Mouse (Mus musculus) ovary, postnatal 14 days (tissue): ENCODE data around the gene Slc25a42.
A peak's percentile ranks its signal among the peaks of the same experiment; 100 is the strongest.

ENCODE experiments used
- DNase-seq: peaks from one replicate; pipeline ENCODE4 v3.0.0; 2022; ENCODE audit warnings: low spot score

Slc25a42 gene

DNA sequence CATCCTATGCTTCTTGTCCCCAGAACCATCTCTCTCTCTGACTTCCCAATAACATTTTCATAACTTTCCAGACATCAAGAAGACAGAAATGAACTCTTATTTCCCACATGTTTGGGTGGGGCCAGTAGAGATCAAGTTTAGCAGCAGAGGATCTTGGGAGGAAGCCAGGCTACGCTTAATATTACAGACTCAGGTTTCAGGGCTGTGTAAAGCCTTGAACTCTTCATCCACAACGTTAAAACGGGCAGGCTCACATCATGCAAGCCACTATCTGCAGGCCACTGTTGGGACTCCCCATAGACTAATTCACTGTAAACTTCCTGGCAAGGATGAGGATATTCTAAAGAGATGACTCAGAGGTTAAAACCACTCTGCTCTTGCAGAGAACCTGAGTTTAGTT is 2.3 kb upstream of the Slc25a42 start:
- DNase-seq = no peak

DNA sequence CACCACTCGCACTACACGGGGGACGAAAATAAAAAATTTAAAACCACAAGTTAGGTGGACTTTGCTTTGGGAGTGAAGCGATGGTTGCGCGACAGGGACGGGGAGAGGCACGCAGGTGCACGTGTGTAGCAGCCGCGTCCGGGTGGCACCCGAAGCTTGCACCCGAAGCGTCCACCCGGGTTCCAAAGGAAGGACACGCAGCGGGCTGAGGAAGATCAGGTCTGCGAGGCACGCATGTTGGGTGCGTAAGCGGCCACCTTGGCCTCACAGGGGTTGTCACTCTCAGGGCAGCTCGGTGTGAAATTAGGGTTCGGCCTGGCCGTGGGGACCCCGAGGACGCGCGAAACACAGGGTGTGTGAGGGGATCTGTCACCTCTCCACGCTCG is 386 bp downstream of the Slc25a42 start:
- DNase-seq = no peak

DNA sequence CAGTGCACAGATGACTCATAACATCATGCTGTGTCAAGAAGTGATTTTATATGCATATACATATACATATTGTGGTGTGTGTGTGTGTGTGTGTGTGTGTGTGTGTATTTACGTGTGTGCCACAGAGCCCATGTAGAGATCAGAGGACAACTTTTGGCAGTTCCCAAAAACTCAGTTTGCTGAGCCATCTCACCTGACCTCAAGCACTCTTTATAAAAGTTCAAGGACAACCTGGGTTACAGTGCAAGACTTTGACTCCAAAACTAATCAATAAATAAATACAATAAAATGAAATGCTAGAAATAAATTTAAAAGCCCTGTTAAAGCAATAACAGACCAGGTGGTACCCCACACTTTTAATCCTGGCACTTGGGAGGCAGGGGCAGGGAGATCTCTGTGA is 830 bp downstream of the Slc25a42 start:
- DNase-seq = no peak

DNA sequence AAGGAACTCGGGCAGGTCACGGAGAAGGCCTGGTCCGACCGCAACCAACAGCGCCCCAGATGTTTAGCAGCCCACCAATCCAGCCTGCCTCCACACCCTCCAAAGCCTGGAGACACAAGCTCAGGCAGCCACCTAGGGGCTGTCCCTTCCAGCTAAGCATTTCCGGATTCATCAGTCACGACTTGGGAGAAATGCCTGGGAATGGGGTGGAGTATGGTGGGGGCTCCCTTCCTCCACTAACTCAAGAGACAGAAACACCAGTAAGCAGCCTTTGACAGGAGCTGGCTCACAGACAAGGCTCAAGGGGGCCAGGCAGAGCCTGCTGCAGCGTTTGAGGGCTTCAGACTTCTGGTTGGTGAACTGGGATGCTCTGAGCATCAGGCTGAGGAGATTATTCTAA is 1.6 kb downstream of the Slc25a42 start:
- DNase-seq = no peak

DNA sequence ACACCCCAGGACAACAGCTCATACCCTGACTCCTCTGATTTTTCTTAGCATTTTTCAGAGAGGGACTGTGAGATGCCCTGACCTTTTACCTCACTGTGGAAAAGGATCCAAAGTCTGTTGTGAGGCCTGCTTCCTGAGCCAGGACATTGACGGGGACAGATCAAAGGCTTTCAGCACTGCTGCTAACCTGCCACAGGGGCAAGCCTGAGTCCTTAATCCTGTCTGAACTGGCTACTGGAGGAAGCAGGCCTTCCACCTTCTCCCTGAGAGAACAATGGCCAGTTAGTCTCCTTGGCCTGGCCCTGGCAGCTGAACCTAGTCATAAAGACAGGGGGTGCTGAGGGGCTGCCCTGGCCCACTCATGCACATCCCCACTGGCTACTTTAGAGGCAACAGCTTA is 4.0 kb downstream of the Slc25a42 start:
- DNase-seq = no peak

DNA sequence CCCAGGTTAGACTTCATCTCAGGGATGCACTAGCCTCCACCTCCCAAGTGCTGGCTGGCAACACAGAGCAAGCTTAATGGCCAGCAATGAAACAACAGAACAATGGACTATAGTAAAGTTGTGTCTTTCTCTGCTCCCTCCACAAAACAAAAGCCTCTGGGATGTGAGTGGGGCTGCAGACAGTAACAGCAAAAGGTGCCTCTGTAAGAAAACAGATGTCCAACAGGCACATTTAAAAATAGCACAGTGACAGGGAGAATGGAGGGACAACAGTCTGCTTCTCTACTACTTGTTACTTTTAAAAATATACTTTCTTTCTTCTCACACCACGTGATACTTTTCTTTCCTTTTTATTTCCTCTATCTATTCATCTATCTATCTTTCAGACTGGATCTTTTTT is 7.3 kb downstream of the Slc25a42 start:
- DNase-seq = no peak

DNA sequence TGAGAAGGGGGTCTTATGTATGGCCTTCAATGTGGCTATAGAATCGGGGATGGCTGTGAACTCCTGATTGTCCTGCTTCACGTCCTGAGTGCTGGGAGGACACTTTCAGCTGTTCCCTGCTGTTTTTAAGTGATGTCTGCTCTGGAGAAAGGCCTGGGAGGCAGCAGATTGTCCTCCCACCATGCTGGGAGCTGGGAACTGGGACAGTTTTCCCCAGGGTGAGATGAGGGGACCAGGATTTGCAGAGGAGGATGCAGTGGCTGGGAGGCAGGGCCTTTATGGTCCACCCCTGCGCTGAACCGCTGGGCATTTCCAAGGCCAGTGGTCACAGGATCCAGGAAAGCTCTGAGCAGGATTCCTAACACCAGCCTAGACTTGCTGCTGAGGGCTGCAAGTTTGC is 9.0 kb downstream of the Slc25a42 start:
- DNase-seq = no peak

DNA sequence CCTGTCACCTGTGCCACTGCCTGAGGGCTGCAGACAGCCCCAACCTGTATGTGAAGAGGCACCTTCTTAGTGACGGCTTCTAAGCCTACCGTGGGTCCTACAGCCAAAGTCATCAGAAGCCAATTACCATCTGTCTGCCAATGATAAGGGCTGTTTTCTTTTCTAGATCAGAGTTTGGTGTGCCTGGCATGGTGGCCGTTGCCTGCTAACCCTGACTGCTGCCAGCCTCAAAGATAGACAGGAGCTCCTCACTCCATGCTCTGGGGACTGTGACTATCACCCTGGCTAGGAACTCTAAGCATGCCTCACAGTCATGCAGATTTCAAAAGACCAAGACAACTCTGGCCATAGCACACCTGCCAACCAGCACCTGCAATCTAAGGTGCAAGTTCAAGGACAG is 10.7 kb downstream of the Slc25a42 start:
- no peak for DNase-seq

DNA sequence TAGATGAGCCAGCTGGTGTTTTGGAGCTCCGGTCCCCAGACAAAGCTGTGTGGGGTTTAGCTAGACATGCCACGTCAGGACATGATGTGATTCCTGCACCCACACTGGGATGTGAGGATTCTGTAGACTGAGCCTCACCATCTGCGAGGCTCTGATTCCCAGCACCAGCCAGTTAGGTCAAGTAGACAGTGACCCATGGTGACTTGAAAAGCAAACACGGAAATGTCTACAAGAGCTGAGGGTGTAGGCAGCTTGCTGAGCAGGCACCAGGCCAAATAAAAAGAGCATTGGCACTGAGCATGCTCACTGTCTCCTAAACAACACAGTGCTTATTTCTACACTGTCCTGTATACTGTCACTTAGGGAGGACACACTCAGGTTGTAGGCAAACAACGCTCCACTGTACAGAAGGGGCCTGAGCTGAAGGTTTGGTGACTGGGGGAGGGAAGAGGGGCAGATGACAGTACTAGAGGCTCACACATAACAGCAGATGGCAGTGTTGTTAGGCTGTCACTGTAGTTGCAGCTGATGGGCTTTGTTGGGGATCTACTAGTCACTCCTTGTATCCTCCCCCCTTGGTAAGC is 11.9 kb downstream of the Slc25a42 start:
- no peak for DNase-seq

DNA sequence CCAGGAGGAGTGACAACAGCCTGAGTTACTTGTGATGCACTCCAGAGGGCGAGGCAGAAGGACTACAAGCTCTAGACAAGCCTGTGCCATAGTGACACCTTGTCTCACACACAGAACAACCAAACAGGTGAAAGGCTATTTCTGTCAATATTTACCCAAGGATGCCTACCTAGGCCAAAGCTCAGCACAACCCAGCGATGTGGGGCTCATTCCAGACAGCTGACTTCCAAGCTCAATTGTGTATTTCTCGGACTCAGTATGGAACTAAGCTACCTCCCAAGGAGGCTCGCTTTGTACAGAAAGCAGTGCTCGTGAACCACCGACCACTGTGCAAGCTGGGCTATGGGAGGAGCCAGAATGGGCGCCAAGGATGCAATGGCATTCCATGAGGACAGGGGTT is 14.5 kb downstream of the Slc25a42 start:
- no peak for DNase-seq

DNA sequence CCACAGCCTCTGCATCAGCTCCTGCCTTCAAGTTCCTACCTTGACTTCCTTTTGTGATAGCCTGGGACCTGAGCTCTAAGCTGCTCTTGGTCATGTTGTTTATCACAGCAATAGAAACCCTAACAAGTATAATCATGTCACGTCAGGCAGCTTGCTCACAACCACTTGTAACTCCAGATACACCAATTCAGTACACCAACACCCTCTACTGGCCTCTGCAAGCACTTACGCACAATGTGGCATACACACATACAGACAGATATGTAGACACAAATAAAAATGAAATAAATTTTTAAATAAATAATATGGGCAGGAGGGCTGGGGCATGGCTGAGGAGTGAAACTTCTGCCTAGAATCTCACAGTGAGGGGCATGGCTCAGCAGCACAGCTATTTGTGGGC is 16.3 kb downstream of the Slc25a42 start:
- no peak for DNase-seq

DNA sequence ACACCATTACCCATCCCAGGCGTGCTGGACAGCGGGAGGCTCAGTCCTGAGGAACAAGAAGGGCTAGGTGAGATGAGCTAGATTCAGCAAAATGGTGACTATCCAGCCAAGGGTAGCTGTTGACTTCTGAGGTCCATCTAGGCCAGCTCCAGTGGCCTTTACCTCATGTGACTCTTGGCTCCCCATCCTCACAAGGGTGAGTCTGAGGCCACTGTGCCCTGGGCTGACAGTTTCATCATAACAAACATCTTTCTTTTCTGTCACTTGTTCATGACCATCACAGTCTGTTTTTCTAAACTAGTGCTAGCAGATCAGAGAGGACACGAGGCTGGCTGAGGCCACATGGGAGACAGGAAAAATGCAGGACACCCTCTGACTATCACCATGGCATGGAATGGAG is 17.9 kb downstream of the Slc25a42 start:
- DNase-seq = no peak

DNA sequence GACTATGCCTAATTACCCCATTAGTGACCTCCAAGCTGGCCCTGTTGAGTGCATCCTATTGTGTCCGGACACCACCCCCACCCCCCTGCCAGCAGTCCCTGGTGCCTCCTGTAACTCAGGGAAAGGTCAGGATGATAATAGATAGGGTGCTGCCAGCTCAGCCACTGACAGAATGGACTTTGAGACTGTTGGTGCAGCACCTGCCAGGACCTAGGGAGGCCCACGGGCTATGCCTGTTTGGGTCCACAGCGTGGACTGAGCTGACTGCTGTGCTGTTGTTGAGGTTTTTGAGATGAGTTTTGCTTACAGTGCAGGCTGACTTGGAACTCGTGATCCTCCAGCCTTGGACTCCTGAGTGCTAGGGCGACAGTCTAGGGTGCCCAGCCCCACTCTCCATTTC is 18.9 kb downstream of the Slc25a42 start:
- DNase-seq = no peak

DNA sequence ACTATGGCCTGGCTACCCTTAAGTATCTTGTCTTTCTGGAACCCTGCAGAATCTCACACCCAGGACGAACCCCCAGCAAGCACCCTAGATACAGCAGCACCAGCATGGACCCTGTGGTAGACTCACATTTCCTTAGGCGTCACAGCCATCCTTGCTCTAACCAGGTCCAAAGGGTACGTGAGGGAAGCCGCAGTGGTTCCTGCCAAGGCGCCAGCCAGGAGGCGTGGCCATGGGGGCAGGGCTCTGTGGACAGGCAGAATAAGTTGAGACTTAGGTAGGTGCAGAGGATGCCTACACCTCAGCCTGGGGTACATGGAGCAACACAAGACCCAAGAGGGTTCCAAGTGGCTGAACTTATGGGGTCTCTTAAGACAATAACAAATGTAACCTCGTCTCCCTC is 23.4 kb downstream of the Slc25a42 start:
- DNase-seq = no peak

DNA sequence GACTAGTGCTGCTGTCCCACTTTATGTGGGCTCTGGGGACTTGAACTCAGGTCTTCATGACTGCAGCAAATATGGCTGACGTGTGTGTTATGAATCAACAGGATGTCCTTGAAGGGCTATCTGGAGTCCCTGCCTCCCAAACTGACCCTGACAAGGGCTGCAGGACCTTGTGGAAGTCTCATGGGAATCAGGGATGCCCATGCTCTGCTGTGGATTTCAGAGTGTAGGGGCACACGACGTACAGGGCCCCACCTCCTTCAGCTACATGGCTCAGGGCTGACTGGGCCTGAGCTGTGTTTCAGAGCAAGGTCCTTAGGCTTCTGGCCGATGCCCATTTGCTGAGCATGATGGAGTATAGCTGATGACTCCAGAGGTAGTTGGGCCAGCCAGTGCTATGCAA is 28.9 kb downstream of the Slc25a42 start:
- no peak for DNase-seq

DNA sequence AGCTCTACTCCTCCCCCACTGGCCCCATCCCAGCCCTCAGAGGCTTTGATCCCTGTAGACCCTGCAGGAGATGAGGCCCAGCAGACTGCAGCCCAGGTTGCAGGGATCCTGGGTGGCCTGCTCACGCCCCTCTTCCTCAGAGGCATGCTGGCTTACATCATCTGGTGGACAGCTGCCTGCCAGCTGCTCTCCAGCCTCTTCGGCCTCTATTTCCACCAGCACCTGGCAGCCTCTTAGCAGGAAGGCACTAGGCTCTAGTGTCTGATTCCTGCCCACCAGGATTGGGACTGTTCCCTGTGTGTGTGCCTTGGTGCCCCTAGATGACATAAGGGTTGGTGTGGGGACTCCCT is 30.2 kb downstream of the Slc25a42 start:
- DNase-seq = no peak

DNA sequence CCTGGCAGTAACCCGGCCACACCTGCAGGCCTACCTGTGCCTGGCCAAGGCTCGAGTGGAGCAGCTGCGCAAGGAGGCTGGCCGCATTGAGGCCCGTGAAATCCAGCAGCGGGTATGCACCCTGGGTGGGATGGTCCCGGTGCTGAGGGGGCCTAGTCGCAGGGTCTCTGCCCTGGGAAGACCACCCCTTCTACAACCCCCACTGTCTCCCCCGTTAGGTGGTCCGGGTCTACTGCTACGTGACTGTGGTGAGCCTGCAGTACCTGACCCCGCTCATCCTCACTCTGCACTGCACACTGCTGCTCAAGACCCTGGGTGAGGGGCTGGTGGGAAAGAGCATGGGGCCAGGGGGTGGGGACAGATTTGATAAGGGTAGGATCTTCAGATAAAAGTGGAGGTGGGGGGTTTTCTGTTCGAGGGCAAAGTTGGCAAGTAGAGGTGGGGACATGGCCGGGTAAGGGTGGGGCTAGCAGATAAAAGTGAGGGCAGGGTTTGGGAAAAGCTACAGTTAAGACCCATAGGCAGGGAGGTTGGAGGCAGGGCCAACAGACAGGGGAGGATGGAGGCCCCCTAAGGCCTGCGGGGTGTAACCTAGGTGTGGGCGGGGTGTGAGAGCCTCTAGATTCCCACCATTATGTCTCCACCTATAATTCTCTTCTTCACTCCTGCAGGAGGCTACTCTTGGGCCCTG is 30.7 kb downstream of the Slc25a42 start:
- DNase-seq = no peak

DNA sequence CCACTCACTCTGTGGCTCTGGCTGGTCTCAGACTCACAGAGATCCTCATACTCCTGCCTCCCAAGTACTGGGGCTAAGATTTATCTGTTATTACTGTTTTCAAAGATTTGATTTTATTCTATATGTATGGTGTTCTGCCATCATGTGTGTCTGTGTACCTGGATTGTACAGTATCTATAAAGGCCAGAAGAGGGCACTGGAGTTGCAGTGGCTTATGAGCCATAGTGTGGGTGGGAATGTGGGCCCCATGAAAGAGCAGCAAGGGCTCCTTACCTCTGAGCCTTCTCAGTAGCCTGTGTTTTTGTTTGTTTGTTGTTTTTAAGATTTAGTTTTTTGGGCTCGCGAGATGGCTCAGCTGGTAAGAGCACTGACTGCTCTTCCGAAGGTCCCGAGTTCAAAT is 33.0 kb downstream of the Slc25a42 start:
- no peak for DNase-seq

DNA sequence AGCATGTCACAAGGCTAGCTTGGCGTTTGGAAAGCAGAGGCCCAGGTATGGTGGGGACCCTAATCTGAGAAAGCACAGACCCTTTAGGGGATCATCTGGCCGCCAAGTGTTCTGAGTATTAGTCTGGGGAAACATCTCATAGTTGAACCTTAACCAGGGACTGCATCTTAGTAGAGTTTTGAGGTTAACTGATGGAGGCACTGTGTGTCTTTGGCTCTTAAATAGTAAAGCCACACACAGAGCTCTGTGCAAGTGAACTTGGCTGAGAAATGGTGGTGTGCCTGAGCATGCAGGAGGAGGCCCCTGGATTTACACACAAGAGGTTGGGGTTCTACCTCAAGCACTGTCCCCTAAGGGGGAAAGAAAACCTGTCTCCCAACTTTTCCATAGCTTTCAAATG is 33.9 kb downstream of the Slc25a42 start:
- no peak for DNase-seq

DNA sequence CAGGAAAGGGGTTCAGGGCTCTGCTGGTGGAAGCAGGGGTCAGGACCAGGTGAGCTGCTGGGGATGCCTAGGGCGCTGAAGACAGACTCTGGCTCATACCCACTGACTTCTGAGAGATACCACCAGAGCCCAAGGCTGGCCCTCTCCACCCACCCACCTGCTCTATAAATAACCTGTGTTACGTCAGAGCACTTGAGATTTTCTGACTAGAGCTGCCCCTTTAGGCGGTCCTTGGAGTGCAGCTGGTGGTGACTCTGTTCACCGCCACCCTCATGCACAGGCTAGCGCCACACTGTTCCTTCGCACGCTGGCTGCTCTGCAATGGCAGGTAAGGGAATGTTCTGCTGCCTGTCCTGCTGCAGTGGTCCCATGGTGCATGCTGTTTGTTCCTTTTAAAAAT is 38.0 kb downstream of the Slc25a42 start:
- DNase-seq = no peak

DNA sequence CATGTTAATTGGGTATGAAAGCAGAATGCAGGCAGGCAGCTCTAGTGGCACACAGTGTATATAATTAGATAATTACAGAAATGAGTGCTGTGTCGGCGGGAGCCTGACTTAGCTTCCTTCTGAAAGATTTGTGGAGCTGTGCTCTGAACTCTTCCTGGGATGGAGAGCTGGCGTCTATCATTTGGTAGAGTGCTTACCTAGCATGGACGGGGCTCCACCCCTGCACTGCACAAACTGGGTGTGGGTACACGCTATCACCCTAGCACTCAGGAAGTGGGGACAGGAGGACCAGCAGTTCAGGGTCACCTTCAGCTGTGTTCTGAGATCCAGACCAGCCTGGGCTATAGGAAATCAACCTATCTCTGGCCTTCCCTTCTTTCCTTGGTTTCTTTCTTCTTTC is 38.8 kb downstream of the Slc25a42 start:
- no peak for DNase-seq

DNA sequence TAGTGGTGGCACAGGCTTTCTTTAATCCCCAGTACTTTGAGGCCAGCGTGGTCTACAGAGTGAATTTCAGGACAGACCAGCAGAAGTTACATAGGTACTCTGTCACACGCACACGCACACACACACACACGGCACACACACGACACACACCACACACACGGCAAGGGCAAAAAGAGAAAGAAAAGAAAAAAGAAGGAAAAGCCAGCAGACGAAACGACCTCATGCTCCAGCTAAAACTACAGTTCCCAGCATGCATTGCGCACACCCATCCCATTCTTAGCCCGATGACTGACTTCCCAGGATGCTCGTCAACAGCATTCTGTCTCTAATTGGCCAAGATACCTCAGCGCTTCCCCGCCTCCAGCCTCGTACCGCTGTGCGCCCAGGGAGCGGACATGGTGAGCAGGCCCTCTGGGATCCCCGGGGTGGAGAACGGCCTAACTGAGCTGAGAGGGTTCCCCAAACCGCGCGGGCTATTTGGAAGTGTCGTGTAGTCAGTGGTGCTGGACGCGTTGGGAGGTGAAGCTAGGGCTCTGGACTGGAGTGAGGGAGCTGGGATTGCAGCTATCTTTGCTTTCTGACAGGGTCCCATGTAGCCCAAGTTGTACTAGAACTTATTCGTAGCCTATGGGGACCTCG is 39.9 kb downstream of the Slc25a42 start, which contains the start of gene Tmem161a:
Gene Tmem161a (plus strand): TSS at position 314 of the 639 bp plus-strand sequence.
- DNase-seq = peak; percentile 75

DNA sequence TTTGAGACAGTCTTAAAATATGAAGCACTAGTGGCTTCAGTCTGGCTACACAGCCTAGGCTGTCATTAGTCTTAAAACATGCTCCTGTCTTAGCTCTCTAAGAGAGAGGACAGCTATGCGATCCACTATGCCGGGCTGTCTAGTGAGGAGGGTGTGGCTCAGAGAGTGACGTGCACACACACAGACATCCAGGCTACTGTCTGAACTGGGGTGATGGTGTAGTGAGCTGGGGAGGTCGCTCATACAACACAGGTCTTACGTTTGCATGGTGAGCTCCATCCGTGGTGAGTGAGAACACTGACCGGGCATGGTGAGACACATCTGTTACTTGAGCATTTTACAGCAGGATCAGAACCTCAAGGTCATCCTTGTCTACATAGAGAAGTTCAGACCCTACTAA is 40.9 kb downstream of the Slc25a42 start:
- no peak for DNase-seq

DNA sequence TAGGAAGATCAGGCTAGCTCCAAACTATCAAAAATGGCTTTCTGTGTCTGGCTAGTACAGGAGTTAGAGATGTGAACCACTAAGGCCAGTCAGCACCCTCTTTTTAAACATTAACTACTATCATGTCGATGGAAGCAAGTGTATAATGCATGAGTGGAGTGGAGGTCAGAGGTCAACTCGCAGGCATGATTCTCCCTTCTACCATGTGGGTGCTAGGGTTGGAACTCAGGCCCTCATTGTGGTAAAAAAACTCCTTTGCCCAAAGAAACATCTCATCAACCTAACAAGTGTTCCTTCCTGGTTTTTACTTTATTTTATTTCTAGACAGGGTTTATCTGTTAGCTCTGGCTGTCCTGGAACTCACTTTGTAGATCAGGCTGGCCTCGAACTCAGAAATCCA is 41.4 kb downstream of the Slc25a42 start:
- DNase-seq = no peak
